Mouse (Mus musculus) heart, postnatal 25 days (tissue): ENCODE data around the gene Myg1. TPM values are rescaled to one million over a fixed set of nuclear protein-coding genes. Genes with fewer than 3 reads are reported as not detected.
A peak's percentile ranks its signal among the peaks of the same experiment; 100 is the strongest.

ENCODE experiments used
- DNase-seq: peaks from one replicate; pipeline ENCODE4 v3.0.0; 2022; ENCODE audit warnings: low spot score
- intact Hi-C: fragments of 180-260 bp; cut with DNase I; formaldehyde crosslinking; loops from one replicate; pipeline ENCODE4 v1.15.1; 2025
- total RNA-seq, 2 experiments: library from RNA; stranded (reverse); gene quantifications; 2 replicates each; pipeline ENCODE4 v1.2.3; 2021

Gene Myg1
- total RNA-seq, 2 experiments from 2014 or later = 21.3 to 23.1 TPM

DNA sequence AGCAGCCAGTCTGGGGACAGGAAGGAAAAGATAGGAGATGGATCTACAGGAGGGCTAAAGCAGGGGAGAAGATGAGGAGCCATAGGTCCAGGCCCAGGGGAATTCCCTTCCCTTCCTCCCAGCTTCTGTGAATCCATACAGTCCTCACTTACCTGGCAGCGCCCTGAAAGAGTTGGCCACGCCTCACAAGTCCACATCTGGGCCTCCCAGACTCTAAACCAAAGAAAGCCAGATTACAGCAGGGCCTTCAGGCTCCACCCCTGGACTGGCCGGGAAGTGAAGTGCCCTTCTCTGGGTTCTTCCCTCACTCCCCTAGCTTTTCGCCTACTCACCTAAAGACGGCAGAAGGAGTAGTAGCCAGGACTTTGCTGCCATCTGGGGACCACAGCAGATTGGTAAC is 8.1 kb downstream of the Myg1 start:
- intact Hi-C loops = loop anchor here (5.0 kb wide), 3 partner anchors 38 to 98 kb away; no protein-coding TSS in a partner anchor

DNA sequence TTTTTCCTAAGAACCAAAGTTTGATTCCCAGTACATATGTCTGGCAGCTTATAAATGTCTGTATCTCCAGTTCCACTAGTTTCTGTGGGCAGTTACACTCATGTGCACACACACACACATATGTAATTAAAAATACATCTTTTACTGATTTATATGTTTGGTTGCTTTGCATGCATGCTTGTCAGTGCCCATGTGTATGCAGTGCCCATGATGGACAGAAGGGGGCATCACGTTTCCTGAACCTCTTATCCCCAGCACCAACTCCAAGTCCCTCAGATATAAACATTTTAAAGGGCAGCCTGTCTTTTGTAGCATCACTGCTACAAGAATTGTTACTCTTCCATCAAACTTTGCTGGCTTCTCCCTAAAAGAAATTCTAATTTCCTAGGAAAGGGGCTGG is 10.1 kb downstream of the Myg1 start:
- DNase-seq = no peak
- intact Hi-C loops = loop anchor here (5.0 kb wide), 2 partner anchors 36 to 81 kb away; no protein-coding TSS in a partner anchor

More for the DNA sequence above, 8.1 kb downstream of the Myg1 start:
- no peak for DNase-seq

DNA sequence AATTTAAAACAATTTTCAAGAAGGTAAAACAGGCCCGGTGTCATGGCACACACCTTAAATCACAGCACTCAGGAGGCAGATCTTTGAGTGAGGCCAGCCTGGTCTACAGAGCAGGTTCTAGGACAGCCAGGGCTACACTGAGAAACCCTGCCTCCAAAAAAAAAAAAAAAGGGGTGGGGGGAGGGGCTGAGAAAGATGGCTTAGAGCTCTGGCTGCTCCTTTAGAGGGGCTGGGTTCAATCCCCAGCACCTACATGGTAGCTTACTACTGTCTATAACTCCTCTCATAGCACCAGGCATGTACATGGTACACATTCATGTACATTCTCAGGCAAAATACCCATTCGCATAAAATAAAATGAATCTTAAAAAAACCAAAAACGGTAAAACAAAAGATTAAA is 13.0 kb downstream of the Myg1 start:
- DNase-seq = no peak
- intact Hi-C loops = loop anchor here (5.0 kb wide), 2 partner anchors 33 to 78 kb away; no protein-coding TSS in a partner anchor

DNA sequence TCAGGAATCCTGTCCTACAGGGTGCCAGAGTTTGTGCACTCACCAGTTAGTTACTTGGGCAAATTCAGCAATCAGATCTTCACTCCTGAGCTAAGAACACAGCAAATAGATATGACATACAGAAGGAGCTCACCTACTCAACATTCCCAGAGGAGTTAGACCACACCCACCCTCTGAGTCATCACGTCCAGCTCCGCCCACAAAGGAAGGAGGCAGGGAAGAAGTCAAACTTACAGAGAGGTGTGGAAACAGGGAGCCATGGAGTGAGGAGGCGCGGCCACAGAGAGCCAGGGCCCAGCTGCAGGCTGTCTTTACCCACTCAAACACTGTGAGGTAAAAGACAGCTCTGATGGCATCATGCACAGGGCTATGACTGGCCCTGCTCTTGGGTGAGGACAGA is 14.9 kb downstream of the Myg1 start:
- intact Hi-C loops = no loop called here
- no peak for DNase-seq

DNA sequence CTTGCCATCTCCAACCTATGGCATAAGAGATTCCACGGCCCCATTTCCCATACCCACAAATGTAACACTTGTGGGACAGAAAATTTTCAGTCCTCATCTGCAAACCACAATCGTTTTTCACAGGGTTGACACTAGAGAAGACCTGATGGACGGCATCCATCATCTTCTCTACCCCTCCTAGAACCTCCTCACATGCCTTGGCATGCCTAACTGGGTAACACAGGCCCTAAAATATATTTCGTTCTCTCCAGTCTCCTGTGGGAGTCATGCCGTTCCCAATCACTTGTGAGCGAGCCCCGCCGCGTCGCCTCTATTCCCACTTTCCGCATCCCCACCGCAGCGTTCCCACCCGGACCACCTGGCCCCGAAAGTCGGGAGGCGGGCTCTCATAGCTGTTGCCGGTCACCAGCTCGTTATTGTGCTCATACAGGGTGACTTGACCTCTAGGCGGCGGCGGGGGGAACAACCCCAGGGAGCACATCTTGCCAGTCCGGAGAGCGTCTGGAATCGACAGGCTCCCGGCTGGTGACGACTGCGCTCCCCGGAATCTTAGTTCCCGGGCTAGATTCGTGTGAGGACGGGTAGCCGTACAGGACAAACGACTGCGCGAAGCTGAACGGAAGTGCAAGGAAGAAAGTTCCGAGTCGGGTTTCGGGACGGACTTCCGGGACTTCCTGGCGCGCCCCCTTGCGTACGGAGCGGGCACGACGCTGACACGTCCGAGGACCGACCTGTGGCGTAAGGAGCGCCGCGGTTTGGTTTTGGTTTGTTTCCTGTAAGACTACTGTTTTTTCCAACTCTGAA is 18.8 kb downstream of the Myg1 start, which contains the start of gene Aaas:
Gene Aaas (minus strand): TSS at position 634 of the 804 bp plus-strand sequence.
- intact Hi-C loops = loop anchor here (2.0 kb wide), 1 partner anchor 26 kb away; no protein-coding TSS in a partner anchor

DNA sequence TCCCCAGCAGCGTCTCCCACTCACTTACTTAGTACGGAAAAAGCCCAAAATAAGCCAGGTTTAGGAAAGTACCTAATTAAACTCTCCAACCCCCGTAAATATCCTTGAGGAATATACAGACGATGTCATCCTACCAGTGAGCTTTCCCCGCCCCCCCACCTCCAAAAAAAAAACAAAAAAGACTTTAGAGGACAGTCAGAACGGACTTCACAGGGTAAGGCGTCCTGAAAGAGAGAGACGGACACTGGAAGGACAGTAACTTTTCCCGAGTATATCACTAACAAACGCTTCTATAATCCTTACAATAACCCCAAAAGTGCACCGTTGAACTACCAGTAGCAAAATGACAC is 19.4 kb downstream of the Myg1 start:
- intact Hi-C loops = loop anchor here (2.0 kb wide), 1 partner anchor 26 kb away; no protein-coding TSS in a partner anchor

More for the DNA sequence above, 18.8 kb downstream of the Myg1 start, which contains the start of gene Aaas:
- DNase-seq = peak; percentile 89

DNA sequence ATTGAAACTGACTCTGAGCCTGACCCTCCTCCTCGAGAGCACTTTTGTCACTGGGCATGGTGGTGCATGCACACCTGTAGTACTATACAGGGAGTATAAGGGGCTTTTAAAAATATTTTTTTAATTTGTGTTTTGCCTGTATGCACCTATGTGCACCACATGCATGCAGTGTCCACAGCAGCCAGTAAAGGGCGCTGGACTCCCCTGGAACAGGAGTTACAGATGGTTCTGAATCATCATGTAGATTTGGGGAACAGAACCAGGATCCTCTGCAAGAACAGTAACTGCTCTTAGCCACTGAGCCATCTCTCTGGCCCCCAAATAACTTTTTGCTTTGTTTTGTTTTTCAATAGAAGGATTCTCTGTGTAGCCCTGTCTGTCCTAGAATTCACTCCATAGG is 20.7 kb downstream of the Myg1 start:
- intact Hi-C loops = no loop called here
- DNase-seq = no peak

More for the DNA sequence above, 19.4 kb downstream of the Myg1 start:
- DNase-seq = no peak

DNA sequence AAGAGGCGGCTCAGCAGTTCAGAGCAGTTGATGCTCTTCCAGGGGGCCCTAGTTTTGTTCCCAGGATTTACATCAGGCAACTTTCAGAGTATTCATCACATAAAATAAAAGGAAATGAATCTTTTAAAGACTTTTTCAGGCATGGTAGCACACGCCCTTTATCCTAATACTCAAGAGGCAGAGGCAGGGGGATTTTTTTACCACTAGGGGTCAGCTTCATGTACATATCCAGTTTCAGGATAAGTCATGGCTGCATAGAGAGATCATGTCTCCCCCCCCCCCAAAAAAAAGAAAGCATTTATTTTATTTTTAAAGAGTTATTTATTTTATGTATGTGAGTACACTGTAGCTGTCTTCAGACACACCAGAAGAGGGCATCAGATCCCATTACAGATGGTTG is 22.5 kb downstream of the Myg1 start:
- intact Hi-C loops = no loop called here
- DNase-seq = no peak

DNA sequence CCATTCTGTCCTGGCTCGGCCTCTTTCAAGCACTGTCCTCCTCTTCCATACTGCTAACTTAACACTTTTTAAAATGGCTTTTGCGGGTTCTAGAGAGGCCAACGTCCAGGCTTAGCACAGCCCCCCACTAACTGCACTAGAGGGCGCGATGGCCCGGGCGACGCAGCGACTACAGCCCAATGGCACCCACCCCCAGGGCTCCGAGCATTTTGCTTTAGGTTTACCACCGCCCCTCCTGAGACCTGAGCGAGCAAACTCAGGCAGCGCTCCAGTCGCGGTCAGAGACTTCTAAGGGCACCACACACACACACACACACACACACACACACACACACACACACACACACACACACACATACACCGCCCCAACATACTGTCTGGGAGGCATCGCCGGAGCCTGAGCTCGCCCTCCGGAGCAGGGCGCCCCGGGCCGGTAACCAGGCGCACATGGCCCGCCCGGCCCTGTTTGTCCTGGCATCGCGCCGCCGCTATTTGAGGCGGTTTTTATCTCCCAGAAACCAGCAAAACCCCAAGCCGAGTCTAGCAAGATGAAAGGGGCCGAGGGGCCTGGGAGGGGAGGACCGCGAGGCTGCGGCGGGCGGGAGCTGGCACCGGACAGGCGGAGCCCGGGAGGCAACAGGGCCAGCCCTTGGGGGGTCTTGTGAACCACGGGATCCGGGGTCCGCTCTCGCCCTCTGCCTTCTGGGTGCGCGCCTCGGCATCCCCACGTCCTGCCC is 23.8 kb downstream of the Myg1 start:
- intact Hi-C loops = no loop called here
- DNase-seq = no peak

DNA sequence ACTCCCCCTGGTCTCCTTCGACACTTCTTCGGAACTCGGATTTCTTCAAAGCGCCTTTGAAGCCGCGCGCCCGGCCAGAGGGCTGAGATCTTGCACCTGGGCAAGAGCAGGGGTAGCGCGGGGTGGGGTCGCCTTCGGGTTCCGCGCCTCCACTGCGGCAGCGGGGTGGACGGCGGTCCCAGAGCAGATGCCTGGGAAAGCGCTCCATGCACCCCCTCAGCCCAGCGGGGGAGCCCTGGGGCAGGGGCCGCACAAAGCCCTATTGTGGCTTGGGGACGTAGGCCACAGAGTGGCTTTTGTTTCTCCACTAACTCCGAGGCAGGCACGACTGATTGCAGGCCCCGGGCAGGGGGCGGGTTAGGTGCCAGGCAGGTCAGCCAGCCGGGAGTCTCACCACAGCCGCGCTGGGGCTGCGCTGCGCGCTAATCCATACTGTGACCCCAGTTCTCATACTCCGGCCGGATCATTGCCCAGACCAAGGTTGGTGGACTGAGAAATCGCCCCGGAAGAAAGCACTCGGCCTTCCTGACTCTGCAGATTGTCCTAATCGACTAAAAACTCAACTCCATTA is 24.4 kb downstream of the Myg1 start:
- intact Hi-C loops = no loop called here
- DNase-seq = no peak

DNA sequence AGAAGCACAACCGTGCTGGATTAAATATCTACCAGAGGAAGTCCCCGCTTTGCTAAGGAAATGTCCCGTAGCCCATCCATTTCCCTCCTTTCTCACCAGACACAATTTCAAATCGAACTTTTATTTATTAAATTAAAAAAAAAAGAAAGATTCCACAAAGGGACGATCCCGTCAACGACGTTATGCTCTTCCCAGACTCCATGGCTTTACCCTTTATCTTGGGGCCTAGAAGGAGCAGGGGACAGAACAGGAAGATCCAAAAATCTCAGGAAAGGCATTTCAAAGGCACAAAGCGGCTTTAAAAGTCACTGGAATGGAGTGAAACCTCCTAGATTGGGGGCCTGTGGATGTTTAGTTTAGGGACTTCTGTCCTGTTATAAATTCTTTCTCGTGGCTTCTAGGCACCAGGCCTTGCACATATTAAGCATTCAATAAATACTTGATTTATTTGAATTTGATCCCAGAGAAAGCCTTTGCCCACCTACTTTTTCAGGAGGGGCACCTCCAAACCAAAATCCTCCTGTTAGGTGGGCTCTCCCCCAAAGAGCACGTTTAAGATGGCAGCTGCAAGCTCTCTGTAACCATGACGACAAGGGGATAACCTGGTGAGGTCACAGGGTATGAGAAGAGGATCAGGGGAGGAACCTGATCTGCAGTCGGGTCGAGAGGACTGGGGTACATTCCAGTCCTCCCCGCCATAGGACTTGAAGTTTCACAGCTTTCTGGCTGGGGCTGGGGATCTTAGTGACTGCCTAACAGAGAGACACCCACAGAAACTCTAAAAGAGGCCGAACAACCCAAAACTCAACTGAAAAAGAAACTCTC is 25.2 kb downstream of the Myg1 start:
- no peak for DNase-seq
- intact Hi-C loops = no loop called here

DNA sequence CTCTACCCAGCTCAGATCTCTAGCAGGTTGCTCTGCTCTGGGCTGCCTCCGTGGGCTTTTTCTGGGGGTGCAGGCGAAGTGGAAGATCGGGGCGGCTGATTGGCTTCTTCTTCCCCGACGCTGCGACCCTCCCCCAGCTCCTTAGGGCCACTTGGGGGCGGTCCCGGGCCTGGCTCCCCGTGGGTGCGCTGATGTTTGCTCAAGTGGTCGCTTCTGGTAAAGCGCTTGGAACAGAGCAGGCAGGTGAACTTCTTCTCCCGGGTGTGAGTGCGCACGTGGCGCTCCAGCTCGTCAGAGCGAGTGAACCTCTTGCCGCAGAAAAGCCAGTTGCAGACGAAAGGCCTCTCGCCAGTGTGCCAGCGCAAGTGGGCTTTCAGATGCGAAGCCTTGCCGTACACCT is 26.6 kb downstream of the Myg1 start:
- intact Hi-C loops = no loop called here
- no peak for DNase-seq

DNA sequence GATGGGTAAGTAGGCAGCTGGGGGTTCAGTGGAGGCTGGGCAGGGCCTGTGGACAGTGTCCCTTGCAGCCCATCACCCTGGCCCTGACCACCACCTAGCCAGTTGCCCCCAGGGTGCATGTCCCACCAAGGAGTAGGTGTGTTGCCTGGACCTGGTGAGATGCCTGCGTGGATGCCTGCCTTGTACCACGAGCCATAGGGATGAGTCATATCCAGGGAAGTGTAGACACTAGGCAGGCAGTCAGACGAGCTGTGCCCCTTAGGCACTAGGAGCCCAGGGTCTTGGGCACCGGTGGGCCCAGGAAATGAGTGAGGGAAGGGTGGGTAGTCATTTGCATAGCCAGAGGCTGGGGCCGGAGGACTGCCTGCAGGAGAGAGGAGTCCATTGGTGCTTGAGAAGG is 27.3 kb downstream of the Myg1 start:
- intact Hi-C loops = no loop called here
- no peak for DNase-seq

DNA sequence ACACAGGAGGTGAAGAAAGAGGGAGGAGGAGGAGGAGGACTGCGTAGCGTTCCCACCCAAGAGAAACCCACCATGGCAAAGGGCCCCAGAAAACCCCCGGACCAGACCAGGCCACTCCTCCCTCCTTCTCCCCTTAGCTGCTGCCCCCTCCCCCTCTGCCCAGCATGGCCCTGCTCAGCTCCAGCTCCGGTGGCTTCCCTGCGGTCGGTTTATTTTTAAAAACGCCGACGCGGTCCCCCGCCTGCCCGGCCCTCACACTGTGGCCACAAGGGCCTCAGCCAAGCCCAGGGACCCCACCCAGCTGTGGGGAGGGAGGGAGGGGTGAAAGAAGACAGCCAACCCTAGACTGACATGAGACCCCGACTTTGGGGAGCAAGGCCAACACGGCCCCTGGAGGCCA is 31.1 kb downstream of the Myg1 start:
- DNase-seq = no peak
- intact Hi-C loops = no loop called here

DNA sequence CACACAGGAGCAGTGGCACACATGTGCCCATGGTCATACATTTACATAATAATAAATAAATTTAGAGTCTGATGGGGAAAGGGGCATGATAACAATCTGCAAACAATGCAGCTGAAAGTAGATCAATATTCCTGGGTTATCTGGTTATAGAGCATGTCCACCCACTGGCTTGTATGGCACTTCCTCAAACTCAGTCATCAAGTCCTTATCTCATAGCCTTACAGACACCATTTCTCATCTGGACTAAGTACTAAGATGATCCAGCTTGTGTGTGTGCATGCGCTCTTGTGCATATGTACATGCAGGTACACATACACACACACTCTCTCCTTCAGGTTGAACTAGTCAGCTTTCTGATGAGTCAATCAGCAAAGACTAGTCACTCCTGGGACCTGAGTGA is 33.2 kb downstream of the Myg1 start:
- no peak for DNase-seq
- intact Hi-C loops = no loop called here

DNA sequence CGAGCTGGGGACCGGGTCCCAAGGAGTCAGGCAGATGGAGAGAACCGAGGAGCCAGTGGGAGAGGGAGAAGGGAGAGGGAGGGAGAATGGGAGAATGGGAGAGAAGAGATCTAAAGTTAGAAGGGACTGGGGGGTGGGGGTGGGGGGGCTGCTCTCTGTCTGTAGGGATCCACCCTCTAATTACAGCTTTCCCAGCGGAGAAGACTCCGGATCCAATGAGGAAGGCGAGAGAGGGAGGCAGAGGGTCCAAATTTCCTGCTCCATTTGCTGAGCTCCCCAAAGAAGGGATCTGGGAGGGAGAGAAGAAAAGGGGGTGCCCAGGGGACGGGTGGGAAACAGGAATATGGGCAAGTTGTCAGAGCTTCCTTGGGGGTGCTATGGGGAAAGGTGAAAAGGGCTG is 34.7 kb downstream of the Myg1 start:
- no peak for DNase-seq
- intact Hi-C loops = no loop called here

DNA sequence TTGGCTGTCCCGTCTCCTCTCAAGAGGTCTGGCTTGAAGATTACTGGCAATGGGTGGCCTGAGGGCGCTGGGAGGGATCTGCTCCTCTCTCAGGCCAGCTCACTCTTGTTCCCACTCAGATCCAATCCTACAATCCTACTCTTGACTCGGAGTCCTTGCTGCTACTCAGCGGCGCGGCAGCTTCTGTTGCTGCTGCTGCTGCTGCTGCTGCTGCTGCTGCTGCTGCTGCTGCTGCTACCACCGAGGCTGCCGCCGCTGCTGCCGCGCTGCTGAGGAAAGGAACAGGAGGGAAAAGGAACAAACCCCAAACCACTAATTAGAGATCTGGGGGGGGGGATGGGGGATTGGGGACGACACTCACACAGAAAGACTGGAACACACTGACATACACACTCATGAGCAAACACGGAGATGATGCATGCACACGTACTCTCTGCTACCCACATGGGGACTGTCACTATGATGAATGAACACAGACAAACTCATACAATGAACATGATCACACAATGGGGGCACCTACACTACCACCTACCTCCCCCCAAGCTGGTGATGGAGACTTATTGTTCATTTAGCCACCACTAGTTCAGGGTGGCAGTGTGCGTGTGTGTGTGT is 35.3 kb downstream of the Myg1 start, which contains the start of gene Sp7:
Gene Sp7 (minus strand): TSS at position 450 of the 612 bp plus-strand sequence.
- intact Hi-C loops = no loop called here
- no peak for DNase-seq

DNA sequence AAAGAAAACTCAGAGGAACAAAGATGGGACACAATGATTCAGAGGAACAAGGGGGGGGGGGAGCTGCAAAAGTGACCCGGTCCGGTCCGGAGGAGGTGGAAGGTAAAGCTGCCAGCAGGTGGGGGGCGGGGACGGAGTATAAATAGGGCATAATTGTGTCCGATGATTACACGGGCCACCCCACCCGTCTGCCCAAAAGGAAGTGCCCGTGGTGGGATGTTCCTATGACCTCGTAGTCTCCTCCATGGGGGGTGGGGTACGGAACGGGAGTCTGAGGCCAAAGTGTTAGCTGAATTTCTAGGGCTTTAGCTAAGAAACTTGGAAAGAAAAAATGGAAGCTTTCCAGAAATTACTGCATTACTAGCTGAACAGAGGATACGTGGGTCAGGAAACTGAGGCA is 38.5 kb downstream of the Myg1 start:
- intact Hi-C loops = no loop called here
- DNase-seq = no peak

DNA sequence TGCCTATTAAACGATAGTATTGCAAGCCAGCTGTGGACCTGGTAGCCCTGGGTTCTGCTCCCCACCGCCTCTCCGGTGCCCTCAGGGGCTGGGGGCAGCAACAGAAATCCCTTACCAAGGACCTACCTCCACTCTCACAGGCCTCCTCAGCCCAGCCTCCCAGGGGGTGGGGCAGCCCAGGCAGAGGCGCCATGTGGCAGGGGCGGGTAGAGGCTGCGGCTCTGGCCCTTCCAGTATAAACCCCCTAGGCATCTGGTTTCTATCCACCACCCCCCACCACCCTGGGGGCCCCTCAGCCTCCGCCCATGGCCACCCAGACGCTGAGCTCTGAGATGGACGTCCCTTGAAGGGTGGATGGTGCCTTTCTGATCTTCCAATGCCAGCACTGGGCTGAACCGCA is 39.2 kb downstream of the Myg1 start:
- no peak for DNase-seq
- intact Hi-C loops = no loop called here
